ENCODE assay signal across 27 mouse cellular contexts in the genomic region with DNA sequence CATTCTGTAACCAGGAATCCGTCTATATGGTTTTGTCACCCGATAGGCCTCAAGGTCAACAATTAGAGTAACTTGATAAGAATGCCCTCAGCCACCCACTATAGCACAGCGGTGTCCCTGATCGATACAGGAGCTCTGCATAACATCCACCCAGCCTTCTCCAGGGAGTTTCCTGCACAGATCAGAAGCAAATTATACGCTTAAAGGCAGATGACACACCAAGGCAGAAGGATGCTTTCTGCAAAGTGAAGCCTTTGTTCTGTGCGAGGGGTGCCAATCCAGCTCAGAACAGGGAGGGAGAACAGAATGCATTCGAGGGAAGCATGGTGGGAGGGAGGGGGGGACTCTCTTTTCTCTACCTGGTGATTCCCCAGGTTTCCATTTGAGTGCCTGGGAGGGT.
DNase-seq lines count a peak whose midpoint lies in the region; ATAC-seq and TF ChIP-seq lines count a peak whose summit lies in the region.
"Had no signal": no experiment of that assay in that cellular context is flagged by ENCODE, and none has a peak within 500 bp of the region (broad histone marks: within the 10 kb centered on the region; RNA-seq: fewer than 3 reads in every experiment).

No protein-coding gene starts in this region.

- 50% methylated on average over 7 of the region's 7 CpGs for WGBS in heart, embryonic 12.5 days
- WGBS in neural tube, embryonic 13.5 days = 60% methylated on average over 7 of the region's 7 CpGs
- 56% methylated on average over 7 of the region's 7 CpGs for WGBS in neural tube, embryonic 15.5 days
- 36% methylated on average over 7 of the region's 7 CpGs for WGBS in hindbrain, embryonic 15.5 days
- WGBS in midbrain, embryonic 16.5 days = 30% methylated on average over 7 of the region's 7 CpGs
- 70% methylated on average over 7 of the region's 7 CpGs for WGBS in lung, postnatal 0 days

- H3K9me3 ChIP-seq in heart, embryonic 12.5 days (replicated peaks) = no peaks in the 10 kb centered on the region
- H3K9me3 ChIP-seq in neural tube, embryonic 13.5 days = no peaks in the 10 kb centered on the region
- H3K9me3 ChIP-seq in neural tube, embryonic 15.5 days (replicated peaks) = no peaks in the 10 kb centered on the region
- H3K9me3 ChIP-seq in hindbrain, embryonic 15.5 days = no peaks in the 10 kb centered on the region
- no peaks in the 10 kb centered on the region for H3K9me3 ChIP-seq in midbrain, embryonic 16.5 days (replicated peaks; ENCODE audit: control insufficient read depth, low read length, poor library complexity, severe bottlenecking)
- H3K9me3 ChIP-seq in lung, postnatal 0 days (ENCODE audit: low read length) = no peaks in the 10 kb centered on the region
- H3K9me3 ChIP-seq: embryonic facial prominence, embryonic 15.5 days; G1E; kidney, embryonic 15.5 days; limb, embryonic 13.5 days; liver, embryonic 12.5 days; megakaryocyte, embryonic 14.5 days; neural tube, embryonic 12.5 days had no signal

- no peaks in the 10 kb centered on the region for H3K27me3 ChIP-seq in heart, embryonic 12.5 days (replicated peaks)
- no peaks in the 10 kb centered on the region for H3K27me3 ChIP-seq in neural tube, embryonic 13.5 days
- no peaks in the 10 kb centered on the region for H3K27me3 ChIP-seq in neural tube, embryonic 15.5 days (replicated peaks)
- H3K27me3 ChIP-seq in hindbrain, embryonic 15.5 days = no peaks in the 10 kb centered on the region
- H3K27me3 ChIP-seq in midbrain, embryonic 16.5 days (ENCODE audit: control insufficient read depth, insufficient read depth, low read depth, low read length) = no peaks in the 10 kb centered on the region
- no peaks in the 10 kb centered on the region for H3K27me3 ChIP-seq in lung, postnatal 0 days (replicated peaks; ENCODE audit: insufficient read depth, low read length)
- H3K27me3 ChIP-seq: CH12.LX; embryonic facial prominence, embryonic 15.5 days; kidney, embryonic 15.5 days; liver, embryonic 12.5 days; megakaryocyte, embryonic 14.5 days; neural tube, embryonic 12.5 days had no signal

- H3K27ac ChIP-seq in heart, embryonic 12.5 days (ENCODE audit: poor library complexity, severe bottlenecking) = no peak overlapping the region
- H3K27ac ChIP-seq in neural tube, embryonic 13.5 days (replicated peaks) = 0 out of 2 replicates have a peak overlapping the region, but pooled peaks have one; percentile 13
- no peak overlapping the region for H3K27ac ChIP-seq in neural tube, embryonic 15.5 days (replicated peaks)
- H3K27ac ChIP-seq in hindbrain, embryonic 15.5 days (replicated peaks) = no peak overlapping the region
- H3K27ac ChIP-seq in midbrain, embryonic 16.5 days (ENCODE audit: low read length) = peak overlapping the region; percentile 60
- no peak overlapping the region for H3K27ac ChIP-seq in lung, postnatal 0 days (ENCODE audit: low read length)
- H3K27ac ChIP-seq: embryonic facial prominence, embryonic 15.5 days; kidney, embryonic 15.5 days; limb, embryonic 13.5 days; liver, embryonic 12.5 days; neural tube, embryonic 12.5 days had no signal

- no peak overlapping the region for H3K9ac ChIP-seq in heart, embryonic 12.5 days
- no peak overlapping the region for H3K9ac ChIP-seq in neural tube, embryonic 13.5 days
- no peak overlapping the region for H3K9ac ChIP-seq in neural tube, embryonic 15.5 days (replicated peaks)
- H3K9ac ChIP-seq in hindbrain, embryonic 15.5 days = no peak overlapping the region
- 0 out of 2 replicates have a peak overlapping the region, but pooled peaks have one; percentile 3 for H3K9ac ChIP-seq in midbrain, embryonic 16.5 days (ENCODE audit: low read depth, low read length)
- no peak overlapping the region for H3K9ac ChIP-seq in lung, postnatal 0 days (replicated peaks; ENCODE audit: low read depth)
- H3K9ac ChIP-seq: embryonic facial prominence, embryonic 15.5 days; kidney, embryonic 15.5 days; limb, embryonic 13.5 days; liver, embryonic 12.5 days; neural tube, embryonic 12.5 days had no signal

- no peak for ATAC-seq in heart, embryonic 12.5 days (ENCODE audit: insufficient number of reproducible peaks, low FRiP score)
- ATAC-seq in neural tube, embryonic 13.5 days (ENCODE audit: low read depth) = no peak
- no peak for ATAC-seq in neural tube, embryonic 15.5 days (ENCODE audit: low FRiP score)
- peak; percentile 41; the same call in 1 of the 2 replicates for ATAC-seq in hindbrain, embryonic 15.5 days (ENCODE audit: low FRiP score, low read depth)
- ATAC-seq in midbrain, embryonic 16.5 days = no peak
- ATAC-seq in lung, postnatal 0 days = no peak
- ATAC-seq: liver, embryonic 12.5 days had no signal

- TF ChIP-seq CTCF in lung, postnatal 0 days (IDR thresholded peaks at IDR 0.05) = no peak

- no peak overlapping the region for H3K4me3 ChIP-seq in heart, embryonic 12.5 days
- no peak overlapping the region for H3K4me3 ChIP-seq in neural tube, embryonic 13.5 days
- no peak overlapping the region for H3K4me3 ChIP-seq in neural tube, embryonic 15.5 days (replicated peaks)
- no peak overlapping the region for H3K4me3 ChIP-seq in hindbrain, embryonic 15.5 days
- H3K4me3 ChIP-seq in midbrain, embryonic 16.5 days (ENCODE audit: low read depth, low read length) = no peak overlapping the region
- no peak overlapping the region for H3K4me3 ChIP-seq in lung, postnatal 0 days (ENCODE audit: low read depth, low read length)
- H3K4me3 ChIP-seq: embryonic facial prominence, embryonic 15.5 days; kidney, embryonic 15.5 days; limb, embryonic 13.5 days; liver, embryonic 12.5 days; megakaryocyte, embryonic 14.5 days; neural tube, embryonic 12.5 days had no signal

- peaks cover 25% of the 10 kb centered on the region for H3K4me1 ChIP-seq in heart, embryonic 12.5 days (replicated peaks)
- peaks cover 18% of the 10 kb centered on the region for H3K4me1 ChIP-seq in neural tube, embryonic 13.5 days (replicated peaks)
- H3K4me1 ChIP-seq in neural tube, embryonic 15.5 days = peaks cover 6% of the 10 kb centered on the region; the same call in 1 of the 2 replicates
- peaks cover 15% of the 10 kb centered on the region for H3K4me1 ChIP-seq in hindbrain, embryonic 15.5 days (replicated peaks)
- peaks cover 10% of the 10 kb centered on the region for H3K4me1 ChIP-seq in midbrain, embryonic 16.5 days (ENCODE audit: control insufficient read depth, insufficient read depth, low read length)
- peaks cover under 1% of the 10 kb centered on the region for H3K4me1 ChIP-seq in lung, postnatal 0 days (ENCODE audit: insufficient read depth, low read depth, low read length)
- H3K4me1 ChIP-seq: neural tube, embryonic 12.5 days had no signal

- no peak overlapping the region for H3K4me2 ChIP-seq in heart, embryonic 12.5 days
- no peak overlapping the region for H3K4me2 ChIP-seq in neural tube, embryonic 13.5 days
- H3K4me2 ChIP-seq in neural tube, embryonic 15.5 days = no peak overlapping the region
- no peak overlapping the region for H3K4me2 ChIP-seq in hindbrain, embryonic 15.5 days
- no peak overlapping the region for H3K4me2 ChIP-seq in midbrain, embryonic 16.5 days (ENCODE audit: low read length)
- no peak overlapping the region for H3K4me2 ChIP-seq in lung, postnatal 0 days (replicated peaks; ENCODE audit: low read depth, low read length)
- H3K4me2 ChIP-seq: embryonic facial prominence, embryonic 15.5 days; heart, embryonic 11.5 days; kidney, embryonic 15.5 days; limb, embryonic 13.5 days; liver, embryonic 12.5 days; neural tube, embryonic 12.5 days had no signal

- TF ChIP-seq EP300 in lung, postnatal 0 days (IDR thresholded peaks at IDR 0.05) = no peak

- DNase-seq in heart, adult 11 months = peak; percentile 61
- no peak for DNase-seq in right cerebral cortex, postnatal 36 days (ENCODE audit: low spot score in 2 of 2)
- no peak for DNase-seq in lung, postnatal 0 days (ENCODE audit: low spot score)
- DNase-seq: adrenal gland, postnatal 10 days; B cell, adult 2 months; cerebellum, adult 9-10 months; gastrocnemius, postnatal 10 days; heart, postnatal 10 days; kidney, adult 11 months; kidney, postnatal 36 days; layer of hippocampus, postnatal 36 days; lung, adult 2 months; thymus, postnatal 14 days had no signal

- peaks cover 5% of the 10 kb centered on the region; the same call in 1 of the 2 replicates for H3K36me3 ChIP-seq in heart, embryonic 12.5 days
- no peaks in the 10 kb centered on the region for H3K36me3 ChIP-seq in neural tube, embryonic 13.5 days
- H3K36me3 ChIP-seq in neural tube, embryonic 15.5 days = no peaks in the 10 kb centered on the region
- H3K36me3 ChIP-seq in hindbrain, embryonic 15.5 days = no peaks in the 10 kb centered on the region
- no peaks in the 10 kb centered on the region for H3K36me3 ChIP-seq in midbrain, embryonic 16.5 days (ENCODE audit: control insufficient read depth, insufficient read depth, low read length)
- H3K36me3 ChIP-seq in lung, postnatal 0 days (ENCODE audit: insufficient read depth, low read length) = no peaks in the 10 kb centered on the region
- H3K36me3 ChIP-seq: embryonic facial prominence, embryonic 15.5 days; kidney, embryonic 15.5 days; limb, embryonic 13.5 days; liver, embryonic 12.5 days; neural tube, embryonic 12.5 days had no signal

Comparison
In these comparisons a context has a peak if more than half of its experiments do, and no peak if none do; other contexts are left out.
1. H3K27ac ChIP-seq: peak in neural tube, embryonic 13.5 days (single experiment) and midbrain, embryonic 16.5 days (single experiment); none in heart, embryonic 12.5 days (single experiment), neural tube, embryonic 15.5 days (single experiment), hindbrain, embryonic 15.5 days (single experiment) and lung, postnatal 0 days (single experiment).